Mouse (Mus musculus): ENCODE results near the gene Fbxl5. TPM values are rescaled to one million over a fixed set of nuclear protein-coding genes. Genes with fewer than 3 reads are reported as not detected.
A peak's percentile ranks its signal among the peaks of the same experiment; 100 is the strongest.

Fbxl5 gene
- polyA plus RNA-seq, 1 experiment from 2014 or later = 71.8 TPM

DNA sequence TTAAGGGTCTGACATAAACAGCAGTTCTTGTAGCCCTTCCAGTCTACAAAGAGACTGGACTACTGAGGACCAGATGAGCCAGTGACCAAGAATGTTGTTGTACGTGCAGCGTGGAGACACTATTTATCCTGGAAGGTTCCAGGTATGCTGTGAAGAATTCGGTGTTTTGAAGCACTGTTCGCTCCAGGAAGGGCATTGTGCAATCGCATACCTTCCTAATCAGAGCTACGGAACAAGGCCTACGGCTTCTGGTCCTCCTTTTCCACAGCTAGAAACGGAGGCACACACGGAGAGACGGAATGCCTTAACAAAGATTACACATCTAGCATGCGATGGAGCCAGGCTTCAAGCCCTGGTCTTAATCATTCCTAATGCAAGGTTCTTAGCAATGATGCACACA, 653 bp downstream of the Fbxl5 start:
- Histone ChIP-seq H3K4me2 (replicated peaks; ENCODE audit: low read depth, low read length) (no peak overlapping the region), H3K9me3 (ENCODE audit: control insufficient read depth, low read length) (no peaks in the 10 kb centered on the region), H3K27ac (ENCODE audit: low read depth, low read length) (no peak overlapping the region), H3K4me3 (ENCODE audit: low read length) (no peak overlapping the region), H3K27me3 (ENCODE audit: control insufficient read depth, insufficient read depth, low read length) (no peaks in the 10 kb centered on the region), H3K4me1 (ENCODE audit: control insufficient read depth, insufficient read depth, low read length) (no peaks in the 10 kb centered on the region), H3K9ac (ENCODE audit: low read depth, low read length) (no peak overlapping the region), H3K36me3 (ENCODE audit: control insufficient read depth, insufficient read depth, low read length) (no peaks in the 10 kb centered on the region)
- WGBS = 92% methylated on average over 11 of the region's 11 CpGs
- no peak for ATAC-seq (ENCODE audit: low FRiP score, low TSS enrichment)

DNA sequence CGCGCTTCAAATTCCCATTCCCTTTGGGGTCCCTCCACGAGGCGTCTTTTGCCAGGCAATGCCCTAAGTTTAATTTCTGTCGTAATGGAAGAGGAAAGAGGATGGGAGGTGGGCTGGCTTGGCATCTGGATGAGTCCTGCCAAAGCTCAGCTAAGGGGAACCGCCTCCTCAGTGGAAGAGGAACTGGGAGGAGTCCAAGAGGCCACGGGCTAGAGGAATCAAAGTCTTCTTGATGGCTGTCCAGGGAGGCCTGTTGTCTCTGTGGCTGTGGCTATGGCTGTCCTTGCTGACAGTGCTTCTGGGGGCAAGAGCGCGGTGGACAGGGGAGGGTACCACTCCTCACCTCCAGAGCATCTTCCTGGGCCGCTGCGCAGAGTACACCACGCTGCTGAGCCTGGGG, 2.7 kb downstream of the Fbxl5 start, which contains the start of gene Bst1:
Bst1 (plus strand) TSS at position 191 of the 400 bp plus-strand sequence.
- 43% methylated on average over 12 of the region's 12 CpGs for WGBS
- no peak within 1 kb of the TSS for H3K4me3 ChIP-seq (ENCODE audit: low read length)
- H3K36me3 ChIP-seq (ENCODE audit: control insufficient read depth, insufficient read depth, low read length) = no peaks in the 10 kb centered on the region
- H3K9me3 ChIP-seq (ENCODE audit: control insufficient read depth, low read length) = no peaks in the 10 kb centered on the region
- H3K27me3 ChIP-seq (ENCODE audit: control insufficient read depth, insufficient read depth, low read length) = no peaks in the 10 kb centered on the region
- no peak for ATAC-seq (ENCODE audit: low FRiP score, low TSS enrichment)
- no peaks in the 10 kb centered on the region for H3K4me1 ChIP-seq (ENCODE audit: control insufficient read depth, insufficient read depth, low read length)
- no peak within 1 kb of the TSS for H3K9ac ChIP-seq (ENCODE audit: low read depth, low read length)
- H3K4me2 ChIP-seq (replicated peaks; ENCODE audit: low read depth, low read length) = no peak within 1 kb of the TSS
- no peak within 1 kb of the TSS for H3K27ac ChIP-seq (ENCODE audit: low read depth, low read length)

DNA sequence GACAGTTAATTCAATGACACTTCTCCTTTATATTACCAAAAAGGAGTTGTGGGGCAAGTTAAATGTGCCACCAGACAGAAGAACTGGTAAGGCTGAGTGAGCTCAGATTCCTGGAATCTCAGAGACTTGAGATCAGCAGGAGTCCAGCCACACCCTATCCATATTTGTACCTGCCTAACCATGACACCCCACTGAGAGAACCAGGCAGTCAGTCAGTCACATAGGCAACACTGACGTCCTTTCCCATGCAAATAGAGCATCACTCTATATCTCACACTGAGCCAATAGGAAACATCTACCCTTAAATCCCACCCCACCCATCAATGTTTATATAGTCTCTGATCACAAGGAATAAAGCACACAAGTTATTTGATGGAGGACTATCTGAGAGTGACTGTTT, 5.7 kb downstream of the Fbxl5 start:
- no peak for ATAC-seq (ENCODE audit: low FRiP score, low TSS enrichment)
- Histone ChIP-seq H3K4me3 (ENCODE audit: low read length) (no peak overlapping the region), H3K36me3 (ENCODE audit: control insufficient read depth, insufficient read depth, low read length) (no peaks in the 10 kb centered on the region), H3K27me3 (ENCODE audit: control insufficient read depth, insufficient read depth, low read length) (no peaks in the 10 kb centered on the region), H3K4me1 (ENCODE audit: control insufficient read depth, insufficient read depth, low read length) (no peaks in the 10 kb centered on the region), H3K9ac (ENCODE audit: low read depth, low read length) (no peak overlapping the region), H3K9me3 (ENCODE audit: control insufficient read depth, low read length) (no peaks in the 10 kb centered on the region), H3K4me2 (replicated peaks; ENCODE audit: low read depth, low read length) (no peak overlapping the region), H3K27ac (ENCODE audit: low read depth, low read length) (no peak overlapping the region)
- WGBS = 72% methylated on average over 1 of the region's 1 CpGs

DNA sequence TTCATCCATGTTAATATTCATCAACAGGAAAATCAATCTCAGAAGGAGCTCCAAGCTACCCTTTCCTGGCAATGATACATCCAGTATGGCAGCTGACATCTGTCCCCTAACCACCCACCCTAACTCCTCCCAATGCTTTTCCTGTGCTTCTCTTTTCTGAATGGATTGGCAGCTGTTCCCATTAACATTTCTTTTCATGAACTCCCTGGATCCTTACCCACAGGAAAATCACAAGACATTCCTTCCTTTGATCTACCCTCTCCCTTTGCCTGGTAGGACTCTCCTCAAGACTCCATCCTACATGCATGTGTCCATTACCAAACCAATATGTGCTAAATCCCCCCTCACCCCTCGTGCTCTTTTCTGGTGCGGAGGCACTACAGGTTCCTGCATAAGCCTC, 6.9 kb downstream of the Fbxl5 start:
- Histone ChIP-seq H3K27ac (ENCODE audit: low read depth, low read length) (no peak overlapping the region), H3K9me3 (ENCODE audit: control insufficient read depth, low read length) (no peaks in the 10 kb centered on the region), H3K36me3 (ENCODE audit: control insufficient read depth, insufficient read depth, low read length) (no peaks in the 10 kb centered on the region), H3K4me3 (ENCODE audit: low read length) (no peak overlapping the region), H3K9ac (ENCODE audit: low read depth, low read length) (no peak overlapping the region), H3K4me1 (ENCODE audit: control insufficient read depth, insufficient read depth, low read length) (no peaks in the 10 kb centered on the region), H3K4me2 (replicated peaks; ENCODE audit: low read depth, low read length) (no peak overlapping the region), H3K27me3 (ENCODE audit: control insufficient read depth, insufficient read depth, low read length) (no peaks in the 10 kb centered on the region)
- 85% methylated on average over 2 of the region's 2 CpGs for WGBS
- ATAC-seq (ENCODE audit: low FRiP score, low TSS enrichment) = no peak

DNA sequence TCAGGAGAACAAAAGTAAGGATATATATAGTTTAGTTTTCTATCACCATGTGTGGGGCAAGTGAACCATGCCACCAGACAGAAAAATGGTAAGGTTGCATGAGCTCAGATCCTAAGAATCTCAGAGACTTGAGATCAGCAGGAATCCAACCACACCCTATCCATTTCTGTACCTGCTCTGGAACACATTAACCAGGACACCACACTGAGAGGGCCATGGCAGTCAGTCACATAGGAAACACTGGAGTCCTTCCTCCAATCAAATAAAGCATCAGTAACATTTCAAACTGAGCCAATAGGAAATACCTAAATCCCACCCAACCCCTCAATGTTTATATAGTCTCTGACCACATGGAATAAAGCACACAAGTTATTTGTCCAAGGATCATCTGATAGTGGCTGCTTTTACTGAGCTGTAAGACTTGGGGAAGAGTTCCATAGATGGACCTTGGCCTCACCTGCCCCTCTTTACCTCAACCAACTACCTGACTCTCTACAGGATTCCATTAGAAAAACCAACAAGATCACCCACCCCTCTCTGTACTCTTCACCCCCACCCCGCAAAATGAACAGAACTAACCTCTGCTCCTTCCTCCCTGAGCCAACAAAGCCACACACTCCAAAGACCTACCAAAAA, 10.9 kb downstream of the Fbxl5 start:
- no peak overlapping the region for H3K4me3 ChIP-seq (ENCODE audit: low read length)
- H3K4me1 ChIP-seq (ENCODE audit: control insufficient read depth, insufficient read depth, low read length) = no peaks in the 10 kb centered on the region
- H3K27me3 ChIP-seq (ENCODE audit: control insufficient read depth, insufficient read depth, low read length) = no peaks in the 10 kb centered on the region
- no peak overlapping the region for H3K9ac ChIP-seq (ENCODE audit: low read depth, low read length)
- H3K27ac ChIP-seq (ENCODE audit: low read depth, low read length) = no peak overlapping the region
- no peaks in the 10 kb centered on the region for H3K9me3 ChIP-seq (ENCODE audit: control insufficient read depth, low read length)
- WGBS = 91% methylated on average over 1 of the region's 1 CpGs
- no peak for ATAC-seq (ENCODE audit: low FRiP score, low TSS enrichment)
- H3K4me2 ChIP-seq (replicated peaks; ENCODE audit: low read depth, low read length) = no peak overlapping the region
- H3K36me3 ChIP-seq (ENCODE audit: control insufficient read depth, insufficient read depth, low read length) = no peaks in the 10 kb centered on the region

DNA sequence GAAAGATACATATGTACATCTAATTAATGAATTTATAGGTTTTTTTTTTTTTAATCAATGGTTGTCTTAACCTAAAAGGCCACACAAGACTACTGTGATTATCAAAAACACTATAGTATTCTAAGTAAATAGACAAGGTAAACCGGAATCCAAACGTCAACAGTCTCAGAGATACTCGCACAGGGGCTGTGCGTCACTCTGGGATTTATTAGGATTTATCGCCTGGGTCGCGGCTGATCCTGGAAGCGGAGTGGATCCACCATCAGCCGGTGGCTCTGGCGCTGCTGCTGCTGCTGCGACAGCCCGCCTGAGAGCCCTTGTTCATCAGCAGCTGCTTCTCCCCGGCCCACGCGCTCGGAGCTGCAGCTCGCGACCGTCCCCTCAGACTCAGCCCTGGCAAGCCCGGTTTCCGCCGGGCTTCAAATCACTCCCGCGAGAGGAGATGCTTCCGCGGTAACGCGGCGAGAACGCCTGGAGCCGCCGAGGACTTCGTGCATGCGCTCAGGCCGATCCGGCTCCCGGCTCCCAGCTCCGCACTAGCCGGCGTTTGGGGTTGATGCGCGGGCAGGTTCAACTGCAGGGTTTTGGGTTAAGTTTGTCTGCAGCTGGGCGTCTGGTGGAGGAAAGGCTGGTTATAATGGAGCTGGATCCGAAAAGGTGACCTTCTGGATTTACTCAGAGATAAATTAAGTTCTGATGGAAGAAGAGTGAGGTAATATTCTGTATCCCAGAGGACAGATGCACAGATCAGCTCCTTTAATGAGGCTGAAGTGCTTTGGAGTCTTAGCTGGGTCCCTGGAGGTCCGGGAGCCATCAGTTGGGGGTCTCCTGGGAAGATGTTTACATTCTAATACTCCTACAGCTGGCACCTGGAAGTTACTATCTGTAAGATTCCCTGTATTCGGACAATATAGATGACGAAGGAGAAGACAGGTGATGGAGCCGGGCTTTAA, 13.4 kb downstream of the Fbxl5 start:
- peak overlapping the region; percentile 52; the same call in 1 of the 2 replicates for H3K27ac ChIP-seq (ENCODE audit: low read depth, low read length)
- H3K9me3 ChIP-seq (ENCODE audit: control insufficient read depth, low read length) = no peaks in the 10 kb centered on the region
- peak; percentile 97 for ATAC-seq (ENCODE audit: low FRiP score, low TSS enrichment)
- peak overlapping the region; percentile 54 for H3K4me3 ChIP-seq (ENCODE audit: low read length)
- H3K9ac ChIP-seq (ENCODE audit: low read depth, low read length) = peak overlapping the region; percentile 75
- no peaks in the 10 kb centered on the region for H3K4me1 ChIP-seq (ENCODE audit: control insufficient read depth, insufficient read depth, low read length)
- H3K27me3 ChIP-seq (ENCODE audit: control insufficient read depth, insufficient read depth, low read length) = no peaks in the 10 kb centered on the region
- H3K36me3 ChIP-seq (ENCODE audit: control insufficient read depth, insufficient read depth, low read length) = no peaks in the 10 kb centered on the region
- peak overlapping the region; percentile 72 for H3K4me2 ChIP-seq (replicated peaks; ENCODE audit: low read depth, low read length)
- 5% methylated on average over 48 of the region's 48 CpGs for WGBS

DNA sequence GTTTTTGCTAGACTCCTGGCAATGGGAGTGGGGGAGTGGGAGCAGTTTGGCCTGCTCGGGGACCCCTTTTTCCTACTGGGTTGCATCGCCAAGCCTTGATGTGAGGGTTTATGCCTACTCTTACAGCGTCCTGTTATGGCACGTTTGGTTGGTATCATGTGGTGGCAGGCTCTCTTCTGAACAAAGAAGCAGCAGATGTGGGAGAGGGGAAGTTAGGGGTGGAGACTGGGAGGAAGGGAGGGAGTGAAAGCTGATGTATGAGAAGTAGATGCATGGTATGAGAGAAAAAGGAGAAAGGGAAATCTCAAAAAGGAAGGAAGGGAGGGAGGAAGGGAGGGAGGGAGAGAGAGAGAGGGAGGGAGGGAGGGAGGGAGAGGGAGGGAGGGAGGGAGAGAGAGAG, 14.5 kb downstream of the Fbxl5 start:
- Histone ChIP-seq H3K4me2 (replicated peaks; ENCODE audit: low read depth, low read length) (no peak overlapping the region), H3K4me3 (ENCODE audit: low read length) (no peak overlapping the region), H3K27ac (ENCODE audit: low read depth, low read length) (no peak overlapping the region), H3K27me3 (ENCODE audit: control insufficient read depth, insufficient read depth, low read length) (no peaks in the 10 kb centered on the region), H3K4me1 (ENCODE audit: control insufficient read depth, insufficient read depth, low read length) (no peaks in the 10 kb centered on the region), H3K36me3 (ENCODE audit: control insufficient read depth, insufficient read depth, low read length) (no peaks in the 10 kb centered on the region), H3K9ac (ENCODE audit: low read depth, low read length) (no peak overlapping the region), H3K9me3 (ENCODE audit: control insufficient read depth, low read length) (no peaks in the 10 kb centered on the region)
- whole genome bisulfite sequencing = 79% methylated on average over 4 of the region's 4 CpGs
- no peak for ATAC-seq (ENCODE audit: low FRiP score, low TSS enrichment)

DNA sequence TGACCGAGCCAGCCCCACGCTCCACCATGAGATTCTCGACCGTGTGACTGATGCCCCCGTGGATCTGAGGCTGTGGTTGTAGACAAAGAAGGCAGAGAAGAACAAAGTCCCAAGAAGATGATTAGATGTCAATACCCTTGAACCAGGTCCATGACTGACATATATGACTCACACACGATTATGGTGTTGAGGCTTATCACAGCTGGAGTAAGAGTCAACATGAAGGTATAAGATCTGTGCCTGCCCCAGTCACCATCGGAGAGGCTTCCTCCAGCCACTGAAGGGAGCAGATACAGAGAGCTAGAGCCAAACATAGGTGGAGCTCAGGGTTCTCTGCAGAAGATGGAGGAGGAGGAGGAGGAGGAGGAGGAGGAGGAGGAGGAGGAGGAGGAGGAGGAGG, 15.1 kb downstream of the Fbxl5 start:
- no peak overlapping the region for H3K9ac ChIP-seq (ENCODE audit: low read depth, low read length)
- ATAC-seq (ENCODE audit: low FRiP score, low TSS enrichment) = no peak
- WGBS = 97% methylated on average over 7 of the region's 7 CpGs

DNA sequence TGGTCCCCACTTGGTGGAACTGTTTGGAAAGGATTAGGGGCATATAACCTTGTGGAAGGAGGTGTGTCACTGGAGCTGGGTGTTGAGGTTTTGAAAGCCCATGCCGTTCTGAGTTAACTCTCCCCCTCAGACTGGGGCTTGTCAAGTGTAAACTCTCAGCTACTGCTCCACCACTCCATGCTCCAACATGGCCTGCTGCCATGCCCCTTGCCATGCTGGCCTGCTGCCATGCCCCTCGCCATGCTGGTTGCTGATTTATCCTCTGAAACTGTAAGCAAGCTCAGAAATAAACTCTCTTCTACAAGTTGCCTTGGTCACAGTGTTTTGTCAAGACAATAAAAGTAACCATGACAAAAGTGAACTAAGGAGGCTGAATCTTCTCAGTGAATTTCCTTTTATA, 16.0 kb downstream of the Fbxl5 start:
- H3K27me3 ChIP-seq (ENCODE audit: control insufficient read depth, insufficient read depth, low read length) = no peaks in the 10 kb centered on the region
- H3K27ac ChIP-seq (ENCODE audit: low read depth, low read length) = no peak overlapping the region
- WGBS = 83% methylated on average over 2 of the region's 2 CpGs
- H3K4me1 ChIP-seq (ENCODE audit: control insufficient read depth, insufficient read depth, low read length) = no peaks in the 10 kb centered on the region
- no peak overlapping the region for H3K4me2 ChIP-seq (replicated peaks; ENCODE audit: low read depth, low read length)
- no peaks in the 10 kb centered on the region for H3K9me3 ChIP-seq (ENCODE audit: control insufficient read depth, low read length)
- ATAC-seq (ENCODE audit: low FRiP score, low TSS enrichment) = no peak
- H3K4me3 ChIP-seq (ENCODE audit: low read length) = no peak overlapping the region
- no peak overlapping the region for H3K9ac ChIP-seq (ENCODE audit: low read depth, low read length)
- no peaks in the 10 kb centered on the region for H3K36me3 ChIP-seq (ENCODE audit: control insufficient read depth, insufficient read depth, low read length)

More for the DNA sequence above, 15.1 kb downstream of the Fbxl5 start:
- no peaks in the 10 kb centered on the region for H3K27me3 ChIP-seq (ENCODE audit: control insufficient read depth, insufficient read depth, low read length)
- H3K9me3 ChIP-seq (ENCODE audit: control insufficient read depth, low read length) = no peaks in the 10 kb centered on the region
- no peaks in the 10 kb centered on the region for H3K4me1 ChIP-seq (ENCODE audit: control insufficient read depth, insufficient read depth, low read length)
- no peak overlapping the region for H3K4me3 ChIP-seq (ENCODE audit: low read length)
- no peak overlapping the region for H3K27ac ChIP-seq (ENCODE audit: low read depth, low read length)
- no peak overlapping the region for H3K4me2 ChIP-seq (replicated peaks; ENCODE audit: low read depth, low read length)
- H3K36me3 ChIP-seq (ENCODE audit: control insufficient read depth, insufficient read depth, low read length) = no peaks in the 10 kb centered on the region

All from kidney, embryonic 14.5 days (tissue).